Mouse (Mus musculus): ENCODE data around the gene Neurl1a. TPM values are rescaled to one million over a fixed set of nuclear protein-coding genes. Genes with fewer than 3 reads are reported as not detected.

Neurl1a gene
- total RNA-seq (2023), result under 1 TPM in 1 of 2 experiments, not detected in 1; 0.11 TPM

GRCm38 (mm10) chr19:47178431-47179271, at the start of gene Neurl1a:
TSS of gene Neurl1a (plus strand) at chr19:47178820.

DNA sequence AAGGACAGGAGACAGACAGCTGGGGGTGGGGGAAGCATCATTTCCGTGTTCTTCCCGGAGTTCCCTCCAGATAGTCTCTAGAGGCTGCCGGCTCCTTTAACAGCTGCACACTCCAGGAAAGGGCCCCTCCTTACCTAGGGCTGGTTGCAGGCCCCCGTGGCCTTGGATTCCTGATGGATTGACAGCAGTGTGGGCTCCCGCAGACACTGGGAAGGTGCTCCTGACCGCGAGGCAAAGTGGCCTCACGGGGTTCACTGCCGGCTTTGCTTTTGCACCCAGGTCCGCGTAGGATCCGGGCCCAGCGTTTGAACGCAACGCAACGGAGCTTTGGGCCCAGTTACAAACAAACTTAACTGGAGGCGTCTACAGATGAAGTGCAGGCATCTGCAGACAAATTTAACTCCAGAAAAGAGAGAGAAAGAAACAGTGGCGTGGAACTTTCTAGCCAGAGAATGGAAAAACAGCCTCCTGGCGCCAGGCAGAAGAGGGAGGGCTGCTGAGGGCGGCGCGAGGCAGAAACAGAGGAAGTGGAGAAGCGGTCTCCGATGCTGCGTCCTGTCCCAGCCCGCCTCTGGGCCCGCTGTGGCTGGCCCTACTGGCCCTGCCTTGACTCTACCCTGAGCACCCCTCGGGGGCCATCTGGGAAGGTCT, 40.7 kb upstream of the Neurl1a start, which contains the start of gene Calhm2:
TSS of gene Calhm2 (minus strand) at position 524 of the 651 bp plus-strand sequence.

DNA sequence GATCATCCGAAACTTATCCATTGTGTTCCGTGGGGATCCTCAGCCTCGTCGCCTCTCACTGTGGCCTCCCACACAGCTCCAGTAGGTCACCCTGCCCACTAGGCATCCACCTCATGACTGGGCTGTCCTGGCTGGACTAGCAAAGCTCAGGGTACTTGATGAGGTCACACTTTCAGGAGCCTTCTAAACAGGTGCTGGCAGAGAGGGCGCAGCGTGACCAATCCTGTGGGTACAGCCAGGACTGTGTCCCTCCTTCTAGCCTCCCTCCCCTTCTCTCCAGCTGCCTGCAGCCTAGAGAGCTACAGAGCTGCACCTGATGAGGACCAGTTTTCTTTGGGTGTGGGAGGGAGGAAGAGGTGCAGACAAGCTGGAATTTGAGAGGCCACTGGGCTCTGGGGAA, 34.5 kb upstream of the Neurl1a start, which contains the start of gene Calhm1:
TSS of gene Calhm1 (minus strand) at position 101 of the 400 bp plus-strand sequence.

DNA sequence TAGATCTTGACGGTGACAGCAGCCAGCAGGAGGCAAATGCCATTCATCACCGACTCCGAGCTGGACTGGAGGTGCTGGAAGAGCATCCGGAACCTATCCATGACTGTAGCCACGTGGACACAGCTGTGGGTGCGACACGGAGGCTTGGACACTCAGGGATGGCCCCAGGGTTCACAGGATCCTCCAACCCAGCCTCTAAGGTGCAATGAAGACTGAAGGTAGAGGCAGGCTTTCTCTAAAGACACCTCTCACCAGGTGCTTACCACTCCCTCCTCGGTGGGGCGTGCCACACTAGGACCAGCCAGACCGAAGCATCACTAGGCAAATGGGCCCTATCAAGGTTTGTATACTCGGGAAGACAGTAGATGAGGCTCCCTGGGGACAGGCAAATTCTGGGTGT, 21.0 kb upstream of the Neurl1a start, which contains the start of gene Calhm3:
TSS of gene Calhm3 (minus strand) at position 101 of the 400 bp plus-strand sequence.

Other genes with a start within 250 kb of the Neurl1a start
- gene Ina, start 164.1 kb upstream of the Neurl1a start, total RNA-seq (2023), result not detected
- gene Nt5c2, start 163.7 kb upstream of the Neurl1a start, total RNA-seq (2023), result 10 to 100 TPM; 86.5 to 89.7 TPM
- 1 to 10 TPM; 1.6 to 1.7 TPM for gene Pcgf6, start 127.9 kb upstream of the Neurl1a start, total RNA-seq (2023)
- 1 to 10 TPM; 7.9 to 9.5 TPM for gene Taf5, start 111.1 kb upstream of the Neurl1a start, total RNA-seq (2023)
- 100 to 1,000 TPM; 144 to 162 TPM for gene Usmg5, start 88.2 kb upstream of the Neurl1a start, total RNA-seq (2023)
- gene Pdcd11, start 88.1 kb upstream of the Neurl1a start, total RNA-seq (2023), result 1 to 10 TPM; 7.8 to 9.2 TPM
- gene Calhm2, start 40.5 kb upstream of the Neurl1a start, total RNA-seq (2023), result 10 to 100 TPM in 1 of 2 experiments, 1 to 10 TPM in 1; 9.1 to 13.5 TPM
- not detected for gene Calhm1, start 34.6 kb upstream of the Neurl1a start, total RNA-seq (2023)
- gene Calhm3, start 21.1 kb upstream of the Neurl1a start, total RNA-seq (2023), result not detected

All from neutrophil, adult 59 days (primary cell).